Mouse (Mus musculus): ENCODE data around the gene Krtap16-3.

Krtap16-3 gene

DNA sequence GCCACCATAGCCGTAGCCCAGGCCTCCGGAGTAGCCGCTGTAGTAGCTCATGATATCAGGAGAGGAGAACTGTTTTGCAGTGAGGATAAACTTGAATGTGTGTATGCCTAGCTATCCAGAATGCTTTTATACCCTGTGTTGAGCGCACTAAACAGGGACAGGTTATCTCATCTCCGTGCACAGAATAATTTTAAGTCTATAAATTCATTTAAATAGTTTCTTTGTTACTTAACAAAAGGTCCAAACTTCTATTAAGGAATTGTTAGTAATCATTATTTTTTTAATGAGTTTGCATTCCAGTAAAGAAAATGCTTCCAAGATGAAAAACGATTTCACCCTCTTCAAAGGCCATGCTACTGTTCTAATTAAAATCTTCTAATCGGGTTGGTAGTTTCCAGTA, at the start of gene Krtap16-3:
Krtap16-3 (minus strand) TSS at position 101 of the 400 bp plus-strand sequence.
- in situ Hi-C loops (cut with MboI, MseI): no loop called here

DNA sequence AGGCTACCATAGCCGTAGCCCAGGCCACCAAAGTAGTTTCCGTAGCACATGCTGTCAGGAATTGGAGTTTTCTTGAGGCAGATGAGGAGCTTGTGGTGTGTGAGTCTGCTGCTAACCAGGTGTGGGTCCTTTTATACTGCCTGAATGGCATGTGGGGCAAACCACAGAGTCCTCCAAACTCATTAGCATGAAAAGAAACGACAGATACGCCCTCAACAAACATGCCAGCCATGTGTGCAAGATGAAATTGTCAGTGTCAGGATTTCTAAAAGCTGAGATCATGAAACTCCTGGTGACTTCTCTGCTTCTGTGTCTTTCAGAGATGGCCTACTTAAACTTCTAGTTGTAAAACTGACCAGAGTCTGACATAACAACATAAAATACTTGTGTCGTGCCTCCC, 48.0 kb upstream of the Krtap16-3 start, which contains the start of gene Krtap22-2:
Krtap22-2 (minus strand) TSS at position 101 of the 400 bp plus-strand sequence.
- in situ Hi-C loops (cut with MboI, MseI): no loop called here

DNA sequence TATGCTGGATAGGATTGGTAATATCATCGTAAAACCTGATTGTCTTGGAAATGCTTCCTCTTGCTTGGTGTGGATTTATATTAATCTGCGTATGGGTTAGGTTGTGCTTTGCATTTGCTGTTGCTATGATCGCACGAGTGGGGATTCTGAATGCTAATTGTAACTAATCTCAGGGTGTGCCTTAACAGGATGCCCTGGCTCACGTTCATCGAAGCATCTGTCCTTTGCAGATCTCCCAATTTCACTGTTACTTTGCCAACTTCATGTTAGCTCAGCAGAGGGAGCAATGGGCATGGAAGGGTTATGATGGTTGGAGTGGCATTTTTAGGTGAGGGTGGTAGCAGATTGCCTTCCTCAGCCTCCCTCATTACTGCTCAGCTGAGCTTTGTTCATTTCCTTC, 21.6 kb downstream of the Krtap16-3 start:
- in situ Hi-C loops (cut with MboI, MseI): no loop called here

DNA sequence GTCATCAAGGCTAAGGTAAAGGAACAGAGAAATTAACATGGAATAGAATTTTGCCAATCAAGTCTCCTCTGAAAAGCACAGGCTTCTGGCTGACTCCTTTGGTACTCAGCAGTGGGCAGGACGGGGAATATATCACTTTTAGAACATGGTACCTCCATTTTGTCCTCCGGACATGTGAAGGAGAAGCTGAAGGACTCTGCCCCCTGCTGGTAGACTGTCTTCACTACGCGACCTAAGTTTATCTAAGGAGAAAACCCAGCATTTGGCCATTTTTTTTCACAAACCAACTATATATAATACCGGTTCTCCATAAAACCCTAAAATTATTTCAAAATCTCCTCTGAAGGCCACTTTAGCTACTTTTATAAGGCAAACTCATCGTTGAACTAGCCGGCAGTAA, 24.4 kb downstream of the Krtap16-3 start:
- in situ Hi-C loops (cut with MboI, MseI): no loop called here

DNA sequence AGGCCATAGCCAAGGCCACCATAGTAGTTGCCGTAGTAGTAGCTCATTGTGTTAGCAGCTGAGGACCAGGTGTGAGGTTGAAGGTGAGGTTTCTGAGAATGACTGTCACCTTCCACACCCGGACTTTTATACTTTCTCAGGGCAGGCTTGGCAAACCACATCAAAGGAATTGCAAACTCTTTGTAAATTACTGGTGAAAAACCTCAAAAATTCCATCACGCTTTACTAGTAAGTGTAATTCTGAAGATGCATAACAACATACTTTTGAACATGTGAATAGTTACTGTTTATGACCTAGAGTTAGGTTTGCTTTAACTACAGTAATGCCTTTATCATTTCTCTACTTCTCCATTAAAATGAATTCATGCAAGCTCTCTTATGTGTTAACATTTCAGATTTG, 30.5 kb downstream of the Krtap16-3 start, which contains the start of gene Krtap19-9b:
Krtap19-9b (minus strand) TSS at position 101 of the 400 bp plus-strand sequence.
- in situ Hi-C loops (cut with MboI, MseI): no loop called here
